Mouse (Mus musculus): ENCODE results near the gene Gm3854. TPM values are rescaled to one million over a fixed set of nuclear protein-coding genes. Genes with fewer than 3 reads are reported as not detected.

Gm3854 gene
- polyA plus RNA-seq, 1 experiment from 2014 or later, result 1.3 TPM

GRCm38 (mm10) chr7:6372993-6373392, 29.4 kb downstream of the Gm3854 start:
- H3K9me3 ChIP-seq (ENCODE audit: control insufficient read depth, low read length), result no peaks in the 10 kb centered on the region
- no peaks in the 10 kb centered on the region for H3K4me1 ChIP-seq (replicated peaks; ENCODE audit: control insufficient read depth, insufficient read depth, low read length)
- H3K4me2 ChIP-seq, result no peak overlapping the region
- no peaks in the 10 kb centered on the region for H3K36me3 ChIP-seq (ENCODE audit: control insufficient read depth, insufficient read depth, low read length)
- no peak overlapping the region for H3K4me3 ChIP-seq (ENCODE audit: low read depth, low read length)
- H3K27ac ChIP-seq (ENCODE audit: low read depth, low read length), result no peak overlapping the region
- no peak overlapping the region for H3K9ac ChIP-seq (ENCODE audit: low read depth, low read length)
- no peaks in the 10 kb centered on the region for H3K27me3 ChIP-seq (replicated peaks; ENCODE audit: control insufficient read depth, insufficient read depth, low read length)
- DNase-seq (ENCODE audit: low spot score) (no peak), ATAC-seq (replicated peaks; ENCODE audit: low FRiP score) (no peak)
- 82% methylated on average over 3 of the region's 3 CpGs for WGBS

GRCm38 (mm10) chr7:6378441-6378840, 34.9 kb downstream of the Gm3854 start:
- ATAC-seq (replicated peaks; ENCODE audit: low FRiP score) (no peak), DNase-seq (ENCODE audit: low spot score) (no peak)
- H3K4me1 ChIP-seq (replicated peaks; ENCODE audit: control insufficient read depth, insufficient read depth, low read length), result no peaks in the 10 kb centered on the region
- H3K4me3 ChIP-seq (ENCODE audit: low read depth, low read length), result no peak overlapping the region
- no peak overlapping the region for H3K4me2 ChIP-seq
- H3K9ac ChIP-seq (ENCODE audit: low read depth, low read length), result no peak overlapping the region
- no peaks in the 10 kb centered on the region for H3K36me3 ChIP-seq (ENCODE audit: control insufficient read depth, insufficient read depth, low read length)
- WGBS, result 81% methylated on average over 8 of the region's 8 CpGs
- no peak overlapping the region for H3K27ac ChIP-seq (ENCODE audit: low read depth, low read length)
- H3K27me3 ChIP-seq (replicated peaks; ENCODE audit: control insufficient read depth, insufficient read depth, low read length), result no peaks in the 10 kb centered on the region
- no peaks in the 10 kb centered on the region for H3K9me3 ChIP-seq (ENCODE audit: control insufficient read depth, low read length)

- Histone ChIP-seq H3K36me3 (ENCODE audit: control insufficient read depth, insufficient read depth, low read length) (no peaks in the 10 kb centered on the region), H3K4me1 (replicated peaks; ENCODE audit: control insufficient read depth, insufficient read depth, low read length) (0 out of 2 replicates have a peak, but pooled peaks cover 4% of the 10 kb centered on the region), H3K4me2 (no peak overlapping the region), H3K9ac (ENCODE audit: low read depth, low read length) (no peak overlapping the region), H3K27me3 (replicated peaks; ENCODE audit: control insufficient read depth, insufficient read depth, low read length) (no peaks in the 10 kb centered on the region), H3K9me3 (ENCODE audit: control insufficient read depth, low read length) (no peaks in the 10 kb centered on the region), H3K27ac (ENCODE audit: low read depth, low read length) (no peak overlapping the region), H3K4me3 (ENCODE audit: low read depth, low read length) (no peak overlapping the region)
- no peak for ATAC-seq (replicated peaks; ENCODE audit: low FRiP score)
- 69% methylated on average over 2 of the region's 2 CpGs for WGBS
- no peak for DNase-seq (ENCODE audit: low spot score)
Observed at GRCm38 (mm10) chr7:6381431-6381830, 37.9 kb downstream of the Gm3854 start.

GRCm38 (mm10) chr7:6383044-6383455, 39.5 kb downstream of the Gm3854 start, which contains the start of gene Zfp28:
TSS of gene Zfp28 (plus strand) at chr7:6383295.
- Histone ChIP-seq H3K4me3 (ENCODE audit: low read depth, low read length) (peak within 1 kb of the TSS; percentile 66), H3K27ac (ENCODE audit: low read depth, low read length) (no peak within 1 kb of the TSS), H3K36me3 (ENCODE audit: control insufficient read depth, insufficient read depth, low read length) (no peaks in the 10 kb centered on the region), H3K9ac (ENCODE audit: low read depth, low read length) (peak within 1 kb of the TSS; percentile 59), H3K4me2 (peak within 1 kb of the TSS; percentile 77), H3K4me1 (replicated peaks; ENCODE audit: control insufficient read depth, insufficient read depth, low read length) (0 out of 2 replicates have a peak, but pooled peaks cover 4% of the 10 kb centered on the region), H3K9me3 (ENCODE audit: control insufficient read depth, low read length) (no peaks in the 10 kb centered on the region), H3K27me3 (replicated peaks; ENCODE audit: control insufficient read depth, insufficient read depth, low read length) (no peaks in the 10 kb centered on the region)
- peak; percentile 98 for DNase-seq (ENCODE audit: low spot score)
- peak; percentile 95 for ATAC-seq (replicated peaks; ENCODE audit: low FRiP score)
- 1% methylated on average over 28 of the region's 28 CpGs for WGBS

GRCm38 (mm10) chr7:6384011-6384410, 40.5 kb downstream of the Gm3854 start:
- Histone ChIP-seq H3K4me3 (ENCODE audit: low read depth, low read length) (peak overlapping the region; percentile 66; the same call in 1 of the 2 replicates), H3K4me1 (replicated peaks; ENCODE audit: control insufficient read depth, insufficient read depth, low read length) (0 out of 2 replicates have a peak, but pooled peaks cover 4% of the 10 kb centered on the region), H3K27me3 (replicated peaks; ENCODE audit: control insufficient read depth, insufficient read depth, low read length) (no peaks in the 10 kb centered on the region), H3K9ac (ENCODE audit: low read depth, low read length) (0 out of 2 replicates have a peak overlapping the region, but pooled peaks have one; percentile 39), H3K36me3 (ENCODE audit: control insufficient read depth, insufficient read depth, low read length) (no peaks in the 10 kb centered on the region), H3K9me3 (ENCODE audit: control insufficient read depth, low read length) (no peaks in the 10 kb centered on the region), H3K27ac (ENCODE audit: low read depth, low read length) (no peak overlapping the region), H3K4me2 (peak overlapping the region; percentile 77)
- DNase-seq (ENCODE audit: low spot score) (no peak), ATAC-seq (replicated peaks; ENCODE audit: low FRiP score) (no peak)
- 37% methylated on average over 8 of the region's 8 CpGs for WGBS

GRCm38 (mm10) chr7:6386995-6387394, 43.4 kb downstream of the Gm3854 start:
- Histone ChIP-seq H3K4me3 (ENCODE audit: low read depth, low read length) (no peak overlapping the region), H3K4me1 (replicated peaks; ENCODE audit: control insufficient read depth, insufficient read depth, low read length) (0 out of 2 replicates have a peak, but pooled peaks cover 4% of the 10 kb centered on the region), H3K27me3 (replicated peaks; ENCODE audit: control insufficient read depth, insufficient read depth, low read length) (no peaks in the 10 kb centered on the region), H3K27ac (ENCODE audit: low read depth, low read length) (no peak overlapping the region), H3K9me3 (ENCODE audit: control insufficient read depth, low read length) (no peaks in the 10 kb centered on the region), H3K36me3 (ENCODE audit: control insufficient read depth, insufficient read depth, low read length) (no peaks in the 10 kb centered on the region), H3K9ac (ENCODE audit: low read depth, low read length) (no peak overlapping the region), H3K4me2 (no peak overlapping the region)
- no peak for DNase-seq (ENCODE audit: low spot score)
- WGBS, result 92% methylated on average over 8 of the region's 8 CpGs
- no peak for ATAC-seq (replicated peaks; ENCODE audit: low FRiP score)

- Histone ChIP-seq H3K4me1 (replicated peaks; ENCODE audit: control insufficient read depth, insufficient read depth, low read length) (0 out of 2 replicates have a peak, but pooled peaks cover under 1% of the 10 kb centered on the region), H3K4me3 (ENCODE audit: low read depth, low read length) (no peak overlapping the region), H3K36me3 (ENCODE audit: control insufficient read depth, insufficient read depth, low read length) (no peaks in the 10 kb centered on the region), H3K9ac (ENCODE audit: low read depth, low read length) (no peak overlapping the region), H3K9me3 (ENCODE audit: control insufficient read depth, low read length) (no peaks in the 10 kb centered on the region), H3K27me3 (replicated peaks; ENCODE audit: control insufficient read depth, insufficient read depth, low read length) (no peaks in the 10 kb centered on the region), H3K4me2 (no peak overlapping the region), H3K27ac (ENCODE audit: low read depth, low read length) (no peak overlapping the region)
- ATAC-seq (replicated peaks; ENCODE audit: low FRiP score) (no peak), DNase-seq (ENCODE audit: low spot score) (no peak)
- 79% methylated on average over 5 of the region's 5 CpGs for WGBS
Observed at GRCm38 (mm10) chr7:6388971-6389370, 45.4 kb downstream of the Gm3854 start.

GRCm38 (mm10) chr7:6389449-6389848, 45.9 kb downstream of the Gm3854 start:
- DNase-seq (ENCODE audit: low spot score), result no peak
- 59% methylated on average over 5 of the region's 5 CpGs for WGBS

More at GRCm38 (mm10) chr7:6389449-6389848, 45.9 kb downstream of the Gm3854 start:
- no peaks in the 10 kb centered on the region for H3K9me3 ChIP-seq (ENCODE audit: control insufficient read depth, low read length)
- no peak overlapping the region for H3K4me2 ChIP-seq
- no peaks in the 10 kb centered on the region for H3K36me3 ChIP-seq (ENCODE audit: control insufficient read depth, insufficient read depth, low read length)
- no peak overlapping the region for H3K4me3 ChIP-seq (ENCODE audit: low read depth, low read length)
- no peaks in the 10 kb centered on the region for H3K4me1 ChIP-seq (replicated peaks; ENCODE audit: control insufficient read depth, insufficient read depth, low read length)
- no peaks in the 10 kb centered on the region for H3K27me3 ChIP-seq (replicated peaks; ENCODE audit: control insufficient read depth, insufficient read depth, low read length)
- ATAC-seq (replicated peaks; ENCODE audit: low FRiP score), result no peak
- H3K9ac ChIP-seq (ENCODE audit: low read depth, low read length), result no peak overlapping the region
- H3K27ac ChIP-seq (ENCODE audit: low read depth, low read length), result no peak overlapping the region

Measured in liver, embryonic 11.5 days (tissue).